Mouse (Mus musculus) kidney, adult 2 months (tissue): ENCODE data around the gene Rreb1.

ENCODE experiments used
- CTCF ChIP-seq: fragments of 200-500 bp; conservative IDR thresholded peaks from 2 replicates; pipeline ENCODE4 v1.5.1; 2011; ENCODE audit warnings: low read depth, mild to moderate bottlenecking, control low read depth, low read length, moderate library complexity, mixed read lengths; ENCODE audit not compliant: insufficient read depth, insufficient read length
- POLR2A ChIP-seq: fragments of 200-500 bp; IDR thresholded peaks from one replicate; pipeline ENCODE4 v1.6.1; 2011; ENCODE audit warnings: low read depth, low read length, control low read depth

DNA sequence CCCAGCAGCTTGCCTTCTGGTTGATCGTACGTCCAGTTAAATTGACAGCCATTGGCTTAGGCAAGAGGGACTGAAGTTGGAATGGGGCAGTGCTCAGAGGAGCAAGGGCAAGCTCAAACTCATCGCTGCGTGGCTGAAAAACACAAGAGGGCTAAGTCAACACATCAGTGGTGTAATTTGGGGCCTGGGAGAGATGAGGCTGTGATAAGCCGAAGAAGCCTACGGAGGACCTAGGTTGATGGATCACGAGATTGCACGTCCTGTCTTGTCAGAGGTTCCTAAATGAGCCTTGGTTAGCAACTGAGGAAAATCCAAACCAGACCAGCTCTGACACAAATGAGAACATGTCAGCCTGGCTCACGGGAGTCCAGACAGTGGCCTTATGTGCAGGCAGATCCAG lies 184.3 kb downstream of the Rreb1 start:
- TF ChIP-seq CTCF: no peak
- no peak for TF ChIP-seq POLR2A
